Mouse (Mus musculus) kidney, adult 2 months (tissue): ENCODE data around the gene Stap2. TPM values are rescaled to one million over a fixed set of nuclear protein-coding genes. Genes with fewer than 3 reads are reported as not detected.

ENCODE experiments used
- DNase-seq: peaks from one replicate; pipeline ENCODE4 v3.0.0; 2021
- H3K27ac ChIP-seq: fragments of 200-500 bp; 2 replicates; pipeline ENCODE4 v1.5.1; 2012; ENCODE audit warnings: low read depth, low read length, control low read depth, inconsistent platforms; ENCODE audit not compliant: insufficient read depth
- H3K27me3 ChIP-seq: fragments of 200-500 bp; replicated peaks from 2 replicates; pipeline ENCODE4 v1.6.1; 2012; ENCODE audit warnings: mild to moderate bottlenecking, moderate library complexity, low read length, inconsistent platforms; ENCODE audit not compliant: control insufficient read depth, insufficient read depth
- H3K36me3 ChIP-seq: fragments of 200-500 bp; 2 replicates; pipeline ENCODE4 v1.6.1; 2012; ENCODE audit warnings: mild to moderate bottlenecking, moderate library complexity, low read length, inconsistent platforms; ENCODE audit not compliant: control insufficient read depth, insufficient read depth
- H3K4me1 ChIP-seq: fragments of 200-500 bp; 2 replicates; pipeline ENCODE4 v1.6.1; 2011; ENCODE audit warnings: low read length; ENCODE audit not compliant: control insufficient read depth, insufficient read depth
- H3K4me3 ChIP-seq: fragments of 200-500 bp; 2 replicates; pipeline ENCODE4 v1.5.1; 2011; ENCODE audit warnings: mild to moderate bottlenecking, low read depth, low read length, control low read depth; ENCODE audit not compliant: insufficient read depth
- CTCF ChIP-seq: fragments of 200-500 bp; conservative IDR thresholded peaks from 2 replicates; pipeline ENCODE4 v1.5.1; 2011; ENCODE audit warnings: low read depth, mild to moderate bottlenecking, control low read depth, low read length, moderate library complexity, mixed read lengths; ENCODE audit not compliant: insufficient read depth, insufficient read length
- POLR2A ChIP-seq: fragments of 200-500 bp; IDR thresholded peaks from one replicate; pipeline ENCODE4 v1.6.1; 2011; ENCODE audit warnings: low read depth, low read length, control low read depth
- WGBS: fragments of 180-500 bp; shearing (Covaris S2); methylation state at CpG from one replicate; pipeline ENCODE4 v1.1.7; 2018; 5-methylcytosine and 5-hydroxymethylcytosine counted together
- polyA plus RNA-seq: library from polyadenylated mRNA; depleted of rRNA; stranded (reverse); fragments of >200 nt; gene quantifications from 2 replicates; pipeline ENCODE4 v1.2.3, GENCODE M21; 2012; rRNA removed

The Stap2 gene
- polyA plus RNA-seq, 1 experiment, result 20.1 TPM

GRCm38 (mm10) chr17:55952041-55952440, 53.3 kb downstream of the Stap2 start:
- Histone ChIP-seq H3K36me3 (no peaks in the 10 kb centered on the region), H3K4me3 (no peak overlapping the region), H3K4me1 (peaks cover 4% of the 10 kb centered on the region; the same call in 1 of the 2 replicates), H3K27me3 (no peaks in the 10 kb centered on the region), H3K27ac (no peak overlapping the region)
- DNase-seq, result no peak
- TF ChIP-seq CTCF (no peak), POLR2A (no peak)

- no peak for DNase-seq
- H3K4me3 ChIP-seq, result no peak overlapping the region
- H3K27me3 ChIP-seq, result no peaks in the 10 kb centered on the region
- no peak overlapping the region for H3K27ac ChIP-seq
- TF ChIP-seq POLR2A (no peak), CTCF (no peak)
- no peaks in the 10 kb centered on the region for H3K36me3 ChIP-seq
- no peaks in the 10 kb centered on the region; the same call in 1 of the 2 replicates for H3K4me1 ChIP-seq
- WGBS, result 78% methylated on average over 9 of the region's 9 CpGs
Observed at GRCm38 (mm10) chr17:55950601-55951000, 54.8 kb downstream of the Stap2 start.

- TF ChIP-seq POLR2A, result no peak
- no peak for TF ChIP-seq CTCF
- 86% methylated on average over 2 of the region's 2 CpGs for WGBS
- no peak for DNase-seq
- H3K27ac ChIP-seq, result no peak within 1 kb of the TSS
- no peaks in the 10 kb centered on the region for H3K36me3 ChIP-seq
- H3K27me3 ChIP-seq, result no peaks in the 10 kb centered on the region
- H3K4me3 ChIP-seq, result no peak within 1 kb of the TSS
- no peaks in the 10 kb centered on the region; the same call in 1 of the 2 replicates for H3K4me1 ChIP-seq
Observed at GRCm38 (mm10) chr17:55949400-55949799, 56.0 kb downstream of the Stap2 start, which contains the start of gene Zfp119b. TSS of gene Zfp119b (minus strand) at chr17:55949500.

GRCm38 (mm10) chr17:55948647-55949046, 56.7 kb downstream of the Stap2 start:
- WGBS, result 85% methylated on average over 4 of the region's 4 CpGs

More at GRCm38 (mm10) chr17:55948647-55949046, 56.7 kb downstream of the Stap2 start:
- H3K4me1 ChIP-seq, result no peaks in the 10 kb centered on the region; the same call in 1 of the 2 replicates
- no peak overlapping the region for H3K4me3 ChIP-seq
- no peaks in the 10 kb centered on the region for H3K36me3 ChIP-seq
- no peak for DNase-seq
- TF ChIP-seq CTCF, result no peak
- TF ChIP-seq POLR2A, result no peak
- no peak overlapping the region for H3K27ac ChIP-seq
- H3K27me3 ChIP-seq, result no peaks in the 10 kb centered on the region

Other genes starting within 250 kb of the Stap2 start
- 0.37 and 0.56 TPM in 2 replicates for gene Zfp119a, start 126.7 kb downstream of the Stap2 start, polyA plus RNA-seq
- 0.86 and 1.9 TPM in 2 replicates for gene Zfp959, start 113.5 kb downstream of the Stap2 start, polyA plus RNA-seq
- 0.46 and 0.69 TPM in 2 replicates for gene Zfp119b, start 56.1 kb downstream of the Stap2 start, polyA plus RNA-seq
- gene Ebi3, start 52.9 kb downstream of the Stap2 start, polyA plus RNA-seq, result 3.1 and 3.5 TPM in 2 replicates
- 7.2 and 7.7 TPM in 2 replicates for gene Yju2, start 46.5 kb downstream of the Stap2 start, polyA plus RNA-seq
- 22.4 and 31.3 TPM in 2 replicates for gene Shd, start 35.1 kb downstream of the Stap2 start, polyA plus RNA-seq
- 0.36 and 0.48 TPM in 2 replicates for gene Fsd1, start 19.1 kb downstream of the Stap2 start, polyA plus RNA-seq
- 98.3 and 116 TPM in 2 replicates for gene Mpnd, start 127 bp upstream of the Stap2 start, polyA plus RNA-seq
- 48.7 and 56.7 TPM in 2 replicates for gene Sh3gl1, start 31.1 kb upstream of the Stap2 start, polyA plus RNA-seq
- gene Chaf1a, start 34.9 kb upstream of the Stap2 start, polyA plus RNA-seq, result 1.0 and 1.2 TPM in 2 replicates
- gene Ubxn6, start 69.4 kb upstream of the Stap2 start, polyA plus RNA-seq, result 75.6 and 90.3 TPM in 2 replicates
- 29.1 and 33.5 TPM in 2 replicates for gene Hdgfl2, start 74.0 kb upstream of the Stap2 start, polyA plus RNA-seq
- gene Plin4, start 104.2 kb upstream of the Stap2 start, polyA plus RNA-seq, result 14.4 and 23.3 TPM in 2 replicates
- 8.4 and 10.1 TPM in 2 replicates for gene Plin5, start 112.0 kb upstream of the Stap2 start, polyA plus RNA-seq
- gene Lrg1, start 116.4 kb upstream of the Stap2 start, polyA plus RNA-seq, result 9.9 and 16.1 TPM in 2 replicates
- gene Sema6b, start 134.8 kb upstream of the Stap2 start, polyA plus RNA-seq, result 3.8 and 4.1 TPM in 2 replicates
- gene Tnfaip8l1, start 156.9 kb upstream of the Stap2 start, polyA plus RNA-seq, result 1.7 and 2.7 TPM in 2 replicates
- gene Mydgf, start 178.3 kb upstream of the Stap2 start, polyA plus RNA-seq, result 60.6 and 71.7 TPM in 2 replicates
- 35.6 and 40.9 TPM in 2 replicates for gene Dpp9, start 213.3 kb upstream of the Stap2 start, polyA plus RNA-seq